Mouse (Mus musculus): ENCODE results near the gene Lhx5.

Lhx5 gene

DNA sequence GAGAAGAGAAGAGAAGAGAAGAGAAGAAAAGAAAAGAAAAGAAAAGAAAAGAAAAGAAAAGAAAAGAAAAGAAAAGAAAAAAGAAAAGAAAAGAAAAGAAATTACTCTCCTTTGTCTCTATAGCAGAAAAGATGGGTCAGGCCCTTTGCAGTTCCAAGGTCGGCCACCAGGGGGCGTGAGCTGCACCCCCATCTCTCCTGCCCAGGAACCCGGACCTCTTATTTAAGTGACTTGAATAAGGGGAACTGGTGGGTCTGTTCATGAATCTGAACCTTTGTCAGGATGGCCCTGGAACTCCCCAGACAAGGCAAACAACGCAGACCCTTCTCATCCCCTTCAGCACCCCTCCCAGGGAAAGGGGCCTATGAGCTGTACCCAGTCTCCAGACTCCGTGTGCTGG lies 33.6 kb downstream of the Lhx5 start:
- DNase-seq (ENCODE audit: low spot score in 2 of 2), result no peak

DNA sequence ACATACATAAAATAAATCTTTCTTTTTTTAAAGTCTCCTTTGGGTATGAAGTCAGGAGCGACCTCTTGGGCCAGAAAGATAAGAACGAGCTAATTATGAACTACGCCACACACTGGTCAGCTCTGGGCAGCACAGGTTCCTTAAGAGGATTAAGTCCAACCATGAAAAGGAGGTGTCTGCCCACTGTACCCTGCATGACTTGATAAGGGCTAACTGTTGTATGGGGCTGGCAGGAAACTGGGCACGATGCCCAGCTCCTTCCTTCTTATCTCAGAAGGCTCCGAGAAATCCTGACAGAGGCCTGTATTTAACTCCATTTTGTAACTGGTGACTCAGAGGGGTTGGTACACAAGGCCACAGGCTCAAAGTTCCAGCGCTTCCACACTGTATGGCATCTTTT lies 34.4 kb downstream of the Lhx5 start:
- peak; percentile 48 to 73 for DNase-seq (ENCODE audit: low spot score in 2 of 2)

DNA sequence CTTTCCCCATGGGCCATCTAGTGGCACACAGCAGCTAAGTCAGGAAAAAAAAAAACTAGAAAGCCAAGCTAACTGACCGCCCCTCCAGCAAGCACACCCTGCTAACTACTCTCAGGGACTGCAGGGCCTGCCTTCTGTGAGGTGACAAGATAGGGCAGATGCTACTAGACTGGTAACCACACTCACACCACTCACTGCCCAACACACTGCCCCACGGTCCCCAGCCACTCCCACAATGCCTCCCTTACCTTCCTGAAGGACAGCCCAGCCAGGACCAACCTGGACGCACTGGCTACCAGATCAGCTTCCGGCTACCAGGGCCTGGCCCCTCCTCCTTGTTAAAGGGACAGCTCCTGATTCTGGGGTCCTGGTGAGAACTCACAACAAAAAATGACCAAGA lies 35.5 kb downstream of the Lhx5 start:
- DNase-seq (ENCODE audit: low spot score in 2 of 2), result peak in 1 of 2 experiments; percentile 29

DNA sequence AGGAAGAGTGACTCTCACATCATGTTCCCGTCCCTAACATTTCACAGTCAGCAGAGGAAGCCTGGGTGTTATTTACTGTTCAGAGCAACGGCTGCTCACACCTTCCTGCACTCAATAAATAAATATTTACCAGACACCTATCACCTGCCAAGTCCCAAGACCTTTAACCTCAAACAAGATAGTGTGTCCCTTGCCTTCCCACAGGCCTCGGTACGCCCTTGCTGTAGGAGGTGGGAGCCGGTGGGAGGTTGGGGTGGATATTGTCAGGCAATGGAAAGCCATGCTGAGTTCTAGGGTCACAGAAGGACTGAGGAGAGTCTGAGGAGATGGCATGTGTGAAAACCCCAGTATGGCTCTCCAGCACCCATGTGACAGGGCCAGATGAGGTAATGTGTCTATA lies 36.8 kb downstream of the Lhx5 start:
- no peak for DNase-seq (ENCODE audit: low spot score in 2 of 2)

DNA sequence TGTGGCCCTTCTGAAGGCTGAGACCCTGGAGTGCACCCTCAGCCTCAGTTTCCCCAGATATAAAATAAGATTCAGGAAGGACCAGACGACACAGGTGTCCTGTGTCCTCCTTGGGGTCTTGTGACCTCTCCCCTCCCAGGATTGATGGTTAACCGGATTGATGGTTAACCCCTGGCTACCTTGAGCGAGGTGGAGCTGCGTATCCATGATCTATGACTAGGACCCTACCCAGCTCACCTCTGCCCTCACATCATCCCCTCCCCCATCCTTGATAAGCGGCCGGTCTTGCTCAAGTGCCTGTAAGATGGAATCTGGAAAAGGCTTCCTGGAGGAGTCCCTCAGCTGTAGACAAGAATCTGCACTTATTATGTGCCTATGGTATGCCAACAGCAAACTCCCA lies 37.3 kb downstream of the Lhx5 start:
- DNase-seq (ENCODE audit: low spot score in 2 of 2), result no peak

DNA sequence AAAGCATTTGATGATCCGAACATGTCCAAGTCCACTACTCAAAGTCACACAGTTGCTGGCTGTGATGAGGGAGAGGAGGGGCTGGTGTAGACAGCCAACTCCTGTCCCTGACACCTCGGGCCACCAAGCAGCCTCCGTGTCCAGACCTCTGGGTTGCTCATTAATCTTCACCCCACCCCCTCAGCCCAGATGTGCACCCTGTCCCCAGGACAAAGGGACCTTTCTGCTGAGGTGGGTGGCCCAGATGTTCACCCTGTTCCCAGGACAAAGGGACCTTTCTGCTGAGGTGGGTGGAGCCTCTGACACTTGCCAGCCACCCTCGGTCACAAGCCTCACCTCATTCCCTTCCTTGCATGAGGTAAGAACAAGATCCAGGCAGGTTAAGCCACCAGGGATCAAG lies 40.0 kb downstream of the Lhx5 start:
- DNase-seq (ENCODE audit: low spot score in 2 of 2), result no peak

DNA sequence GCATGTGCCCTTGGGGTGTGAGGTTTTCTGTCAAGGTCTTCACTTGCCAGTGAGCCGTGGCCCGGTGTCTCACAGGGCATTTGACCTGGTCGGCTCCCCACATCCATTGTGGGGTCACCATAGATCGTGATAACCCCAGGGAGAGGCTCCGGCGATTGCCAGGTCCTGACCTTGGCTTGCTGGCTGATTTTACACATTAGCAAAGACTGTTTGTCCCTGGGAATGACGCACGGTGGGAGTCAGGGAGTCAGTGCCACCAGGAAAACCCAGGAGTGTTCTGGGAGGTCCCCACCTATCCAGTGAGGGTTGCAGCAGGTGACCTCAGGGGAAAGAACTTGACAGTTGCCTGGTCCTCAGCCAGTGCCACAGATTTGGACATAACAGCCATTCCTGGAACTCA lies 41.3 kb downstream of the Lhx5 start, which contains the start of gene Sdsl:
TSS of gene Sdsl (minus strand) at position 41 of the 400 bp plus-strand sequence.
- DNase-seq (ENCODE audit: low spot score in 2 of 2), result no peak

DNA sequence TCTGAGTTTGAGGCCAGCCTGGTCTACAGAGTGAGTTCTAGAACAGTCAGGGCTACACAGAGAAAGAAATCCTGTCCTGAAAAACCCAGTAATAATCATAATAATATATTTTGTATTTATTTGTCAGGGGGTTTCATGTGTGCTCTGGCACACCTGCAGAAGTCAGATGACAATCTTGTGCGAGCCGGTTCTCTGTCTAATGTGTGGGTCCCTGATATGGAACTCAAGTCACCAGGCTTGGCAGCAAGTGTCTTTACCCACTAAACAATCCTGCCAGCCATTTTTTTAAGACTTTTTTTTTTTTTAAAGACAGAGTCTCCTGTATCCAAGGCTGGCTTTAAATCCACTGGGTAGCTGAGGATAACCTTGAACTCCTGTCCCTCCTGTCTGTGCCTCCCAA lies 41.9 kb downstream of the Lhx5 start:
- DNase-seq (ENCODE audit: low spot score in 2 of 2), result no peak

DNA sequence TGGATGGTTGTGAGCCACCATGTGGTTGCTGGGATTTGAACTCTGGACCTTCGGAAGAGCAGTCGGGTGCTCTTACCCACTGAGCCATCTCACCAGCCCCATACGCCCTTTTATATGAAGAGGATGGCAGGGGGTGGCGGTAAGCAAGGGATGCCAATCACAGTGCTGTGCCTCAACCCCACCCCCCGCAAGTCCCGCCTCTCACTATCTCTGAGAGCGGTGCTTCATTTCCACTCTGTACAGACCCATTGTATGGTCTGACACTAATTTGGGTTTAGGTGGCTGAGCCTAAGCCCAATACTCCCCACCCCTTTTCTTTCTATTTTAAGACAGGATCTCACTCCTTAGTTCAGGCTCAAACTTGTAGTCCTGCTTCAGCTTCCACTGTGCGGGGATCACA lies 44.4 kb downstream of the Lhx5 start:
- no peak for DNase-seq (ENCODE audit: low spot score in 2 of 2)

DNA sequence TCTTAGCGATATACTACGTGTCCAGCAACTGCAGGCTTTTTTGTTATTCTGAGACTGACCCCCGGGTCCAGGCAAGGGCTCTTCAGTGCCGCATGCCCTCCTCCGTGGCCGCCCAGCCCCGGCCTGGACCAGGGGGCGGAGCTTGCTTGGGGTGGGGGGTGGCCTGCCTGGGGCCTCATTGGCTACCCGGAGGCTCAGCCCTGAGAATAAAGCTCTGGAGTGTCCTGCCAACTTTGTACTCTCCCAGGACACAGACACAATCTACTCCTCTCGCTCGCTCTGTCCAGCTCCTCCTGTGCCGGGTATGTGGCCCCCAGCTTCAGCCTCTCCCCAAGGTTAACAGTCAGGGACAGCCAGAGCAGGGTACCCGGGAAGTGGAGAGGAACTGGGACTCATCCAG lies 44.8 kb downstream of the Lhx5 start, which contains the start of gene Sds:
TSS of gene Sds (plus strand) at position 231 of the 400 bp plus-strand sequence.
- no peak for DNase-seq (ENCODE audit: low spot score in 2 of 2)

DNA sequence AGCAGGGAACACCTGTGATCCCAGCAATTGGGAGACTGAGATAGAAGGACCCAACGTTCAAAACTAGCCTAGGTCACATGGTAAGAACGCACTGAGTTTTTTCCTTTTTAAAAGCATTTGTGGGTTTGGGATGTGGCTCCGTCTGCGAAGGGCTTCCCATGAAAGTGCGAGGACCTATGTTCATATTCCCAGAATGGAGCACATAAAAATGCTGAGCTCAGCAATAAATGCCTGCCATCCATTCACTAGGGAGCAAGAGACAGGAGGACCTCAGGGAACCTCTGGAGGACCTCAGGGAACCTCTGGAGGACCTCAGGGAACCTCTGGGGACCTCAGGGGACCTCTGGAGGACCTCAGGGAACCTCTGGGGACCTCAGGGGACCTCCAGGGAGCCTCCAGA lies 46.5 kb downstream of the Lhx5 start:
- no peak for DNase-seq (ENCODE audit: low spot score in 2 of 2)

DNA sequence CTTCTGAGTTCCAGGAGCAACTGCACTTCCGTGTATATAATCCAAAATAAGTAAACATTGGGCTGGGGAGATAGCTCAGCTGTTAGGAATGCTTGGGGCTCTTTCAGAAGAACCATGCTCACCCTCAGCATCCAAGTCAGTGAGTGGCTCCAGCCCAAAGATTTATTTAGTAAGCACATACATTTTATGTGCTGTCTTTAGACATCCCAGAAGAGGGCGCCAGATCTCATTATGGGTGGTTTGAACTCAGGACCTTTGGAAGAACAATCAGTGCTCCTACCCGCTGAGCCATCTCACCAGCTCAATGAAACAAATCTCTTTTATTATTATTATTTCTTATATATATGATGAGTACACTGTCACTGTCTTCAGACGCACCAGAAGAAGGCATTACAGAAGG lies 48.0 kb downstream of the Lhx5 start:
- no peak for DNase-seq (ENCODE audit: low spot score in 2 of 2)

DNA sequence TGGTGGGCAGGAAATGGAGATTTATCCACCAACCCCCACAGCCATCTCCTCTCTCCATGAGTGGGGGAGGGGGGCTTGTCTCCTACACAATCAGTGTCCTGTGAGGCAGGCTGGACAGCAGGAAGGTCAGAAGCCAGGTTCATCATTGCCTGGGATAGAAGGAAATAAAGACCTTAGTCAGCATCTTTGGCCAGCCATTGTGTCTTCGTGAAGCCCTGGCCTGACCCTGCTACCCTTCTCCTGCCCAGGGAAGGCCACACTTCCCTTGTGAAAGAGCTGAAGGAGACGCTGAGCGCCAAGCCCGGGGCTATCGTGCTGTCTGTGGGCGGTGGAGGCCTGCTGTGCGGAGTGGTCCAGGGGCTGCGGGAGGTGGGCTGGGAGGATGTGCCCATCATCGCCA lies 49.7 kb downstream of the Lhx5 start:
- DNase-seq (ENCODE audit: low spot score in 2 of 2), result no peak

DNA sequence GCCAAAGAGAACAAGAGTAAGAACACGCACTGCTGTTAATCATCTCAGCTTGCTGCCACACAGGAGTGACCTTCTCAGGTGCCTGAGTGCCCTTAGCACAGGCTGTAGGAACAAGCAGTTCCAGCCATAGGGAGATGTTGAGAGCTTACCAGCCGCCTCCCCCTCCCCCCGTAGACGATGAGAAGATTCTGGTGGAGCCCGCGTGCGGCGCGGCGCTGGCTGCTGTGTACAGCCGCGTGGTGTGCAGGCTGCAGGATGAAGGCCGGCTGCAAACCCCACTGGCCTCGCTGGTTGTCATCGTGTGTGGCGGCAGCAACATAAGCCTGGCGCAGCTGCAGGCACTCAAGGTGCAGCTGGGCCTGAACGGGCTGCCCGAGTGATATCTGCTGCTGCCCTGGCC lies 51.9 kb downstream of the Lhx5 start:
- DNase-seq (ENCODE audit: low spot score in 2 of 2), result no peak

DNA sequence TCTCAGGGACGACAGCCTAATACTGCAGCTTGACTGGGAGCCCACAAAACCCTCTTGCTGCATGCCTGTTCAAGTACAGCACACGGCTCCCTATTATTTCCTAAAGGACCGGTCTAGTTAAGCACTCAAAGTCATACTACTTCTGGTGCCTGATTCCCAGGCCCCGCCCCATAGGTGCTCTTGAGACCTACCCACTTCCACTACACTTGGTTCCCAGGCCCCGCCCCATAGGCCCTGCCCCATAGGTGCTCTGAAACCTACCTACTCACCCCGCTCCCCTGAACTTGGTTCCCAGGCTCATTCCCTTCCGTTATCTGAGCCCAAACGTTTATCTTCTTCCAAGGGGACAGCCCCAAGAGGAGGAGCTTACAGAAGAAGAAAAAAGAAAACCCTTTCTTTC lies 56.3 kb downstream of the Lhx5 start:
- no peak for DNase-seq (ENCODE audit: low spot score in 2 of 2)

DNA sequence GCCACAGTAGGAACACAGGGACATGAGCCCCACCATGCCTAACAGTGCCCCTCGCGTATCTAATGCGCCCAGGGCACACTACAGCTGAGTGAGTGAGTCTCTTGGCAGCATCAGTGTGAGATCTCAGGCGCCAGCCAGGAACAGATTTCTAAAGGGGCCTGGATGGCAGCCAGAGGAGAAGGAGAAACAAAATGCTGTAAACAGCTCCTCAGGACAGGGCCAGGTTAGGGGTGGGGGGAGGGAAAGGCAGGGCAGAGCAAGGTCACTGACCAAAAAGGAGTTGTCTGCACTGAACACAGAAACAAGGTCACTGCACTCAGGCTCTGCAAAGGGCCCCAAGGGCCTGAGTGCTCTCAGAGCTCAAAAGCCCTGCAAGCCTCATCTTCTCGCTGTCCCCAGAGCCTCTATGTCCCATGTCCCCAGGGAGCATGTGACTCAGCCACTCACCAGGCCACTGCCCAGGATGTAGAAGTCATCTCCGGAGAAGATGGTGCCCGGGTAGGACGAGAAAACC lies 59.2 kb downstream of the Lhx5 start:
- peak in 1 of 2 experiments; percentile 63 for DNase-seq (ENCODE audit: low spot score in 2 of 2)

Data from heart, adult 9 months (tissue).